Mouse (Mus musculus) kidney, embryonic 14.5 days (tissue): ENCODE data around the gene Sco1. TPM values are rescaled to one million over a fixed set of nuclear protein-coding genes. Genes with fewer than 3 reads are reported as not detected.

ENCODE experiments used
- ATAC-seq: fragments of 200-750 bp; cut with Nextera tagmentation; 2 replicates; pipeline ENCODE4 v1.8.0; 2017; ENCODE audit warnings: moderate number of reproducible peaks, mild to moderate bottlenecking, moderate TSS enrichment, moderate library complexity; ENCODE audit not compliant: low FRiP score, low TSS enrichment
- H3K27ac ChIP-seq: fragments of 300-500 bp; sonication (generic); 2 replicates; pipeline ENCODE4 v1.5.1; 2014; ENCODE audit warnings: low read depth, mild to moderate bottlenecking, low read length, moderate library complexity, mixed read lengths
- H3K27me3 ChIP-seq: fragments of 300-500 bp; sonication (generic); 2 replicates; pipeline ENCODE4 v1.6.1; 2014; ENCODE audit warnings: mild to moderate bottlenecking, low read length; ENCODE audit not compliant: control insufficient read depth, insufficient read depth
- H3K36me3 ChIP-seq: fragments of 300-500 bp; sonication (generic); 2 replicates; pipeline ENCODE4 v1.6.1; 2014; ENCODE audit warnings: low read length, mixed read lengths; ENCODE audit not compliant: control insufficient read depth, insufficient read depth
- H3K4me1 ChIP-seq: fragments of 300-500 bp; sonication (generic); 2 replicates; pipeline ENCODE4 v1.6.1; 2014; ENCODE audit warnings: low read length, mixed read lengths; ENCODE audit not compliant: control insufficient read depth, insufficient read depth
- H3K4me2 ChIP-seq: fragments of 300-500 bp; sonication (generic); replicated peaks from 2 replicates; pipeline ENCODE4 v1.6.1; 2014; ENCODE audit warnings: low read depth, mild to moderate bottlenecking, low read length
- H3K4me3 ChIP-seq: fragments of 300-500 bp; sonication (generic); 2 replicates; pipeline ENCODE4 v1.5.1; 2014; ENCODE audit warnings: mild to moderate bottlenecking, low read length
- H3K9ac ChIP-seq: fragments of 300-500 bp; sonication (generic); 2 replicates; pipeline ENCODE4 v1.6.1; 2014; ENCODE audit warnings: low read depth, mild to moderate bottlenecking, low read length, moderate library complexity
- H3K9me3 ChIP-seq: fragments of 300-500 bp; sonication (generic); 2 replicates; pipeline ENCODE4 v1.6.1; 2016; ENCODE audit warnings: low read length; ENCODE audit not compliant: control insufficient read depth
- WGBS: fragments of 180-500 bp; shearing (Covaris S2); extraction: QIAGEN DNeasy Blood & Tissue Kit; methylation state at CpG from one replicate; pipeline ENCODE4 v1.1.7; 2014; 5-methylcytosine and 5-hydroxymethylcytosine counted together
- polyA plus RNA-seq: library from polyadenylated mRNA; unstranded; fragments of >200 nt; fragmentation: Nextera tagmentation; extraction: Ambion mirVana; gene quantifications from 2 replicates; pipeline ENCODE4 v1.2.1, GENCODE M21; 2014

Sco1 gene
- 11.8 and 19.2 TPM in 2 replicates for polyA plus RNA-seq

DNA sequence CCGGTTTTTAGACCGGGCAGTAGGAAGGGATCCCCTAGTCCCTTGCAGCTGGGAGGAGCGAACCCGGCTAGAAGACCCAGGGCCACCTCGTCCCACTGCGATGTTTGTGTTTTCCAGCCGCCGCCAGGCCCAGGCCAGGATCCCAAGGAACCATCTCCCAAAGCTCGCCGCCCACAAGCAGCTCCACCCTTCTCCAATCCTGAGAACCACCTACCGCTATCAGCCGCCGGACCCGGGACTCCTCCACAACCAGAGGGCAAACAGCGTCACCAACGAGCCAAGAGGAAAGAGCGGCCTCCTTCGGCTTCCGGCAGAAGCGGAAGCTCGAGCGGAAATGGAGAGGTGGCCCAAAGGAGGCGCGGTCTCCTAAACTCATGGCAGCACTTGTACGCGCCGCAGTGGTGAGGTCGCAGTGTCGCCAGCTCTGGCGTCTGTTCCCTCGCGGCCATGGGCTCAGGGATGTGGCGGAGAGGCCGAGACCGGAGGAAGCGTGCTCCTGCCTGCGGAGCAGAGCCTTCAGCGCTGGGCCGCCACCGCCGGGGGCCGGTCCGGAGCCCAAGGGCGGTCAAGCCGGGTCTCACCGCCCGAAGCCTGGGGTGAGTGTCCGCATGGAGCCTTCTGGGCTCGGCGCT lies at the start of gene Sco1, which contains the start of gene Adprm:
TSS of gene Sco1 (plus strand) at position 350 of the 632 bp plus-strand sequence.
TSS of gene Adprm (minus strand) at position 274 of the 632 bp plus-strand sequence.
- Histone ChIP-seq H3K4me1 (peaks cover 11% of the 10 kb centered on the region; the same call in 1 of the 2 replicates), H3K9ac (peak within 1 kb of the TSS; percentile 81), H3K4me2 (peak within 1 kb of the TSS; percentile 64), H3K27ac (peak within 1 kb of the TSS; percentile 71; the same call in 1 of the 2 replicates), H3K27me3 (no peaks in the 10 kb centered on the region), H3K4me3 (peak within 1 kb of the TSS; percentile 91), H3K36me3 (peaks cover 20% of the 10 kb centered on the region), H3K9me3 (no peaks in the 10 kb centered on the region)
- peak; percentile 92 for ATAC-seq
- WGBS: under 1% methylated on average over 50 of the region's 50 CpGs

DNA sequence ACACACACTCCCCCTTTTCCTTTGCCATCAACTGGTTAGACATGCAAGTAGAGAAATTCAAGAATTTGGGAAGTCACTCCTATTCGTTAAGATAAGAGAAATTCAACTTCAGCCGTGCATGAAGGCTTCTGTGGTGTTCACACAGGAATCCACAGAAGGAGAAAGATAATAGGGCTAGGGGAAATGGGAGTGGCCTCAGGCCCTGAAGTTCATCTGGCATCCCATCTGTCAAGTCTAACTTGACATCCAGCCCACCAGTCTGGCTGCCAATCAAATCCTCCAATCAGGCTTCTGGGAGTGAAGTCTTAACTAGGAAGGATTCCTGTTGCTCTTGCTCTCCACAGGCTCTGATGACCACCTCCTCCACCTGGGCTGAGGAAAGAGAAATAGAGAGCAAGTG lies 49.6 kb upstream of the Sco1 start:
- no peaks in the 10 kb centered on the region for H3K9me3 ChIP-seq
- H3K4me1 ChIP-seq: no peaks in the 10 kb centered on the region
- no peaks in the 10 kb centered on the region for H3K36me3 ChIP-seq
- H3K27ac ChIP-seq: no peak overlapping the region
- H3K9ac ChIP-seq: no peak overlapping the region
- no peak overlapping the region for H3K4me2 ChIP-seq
- WGBS: 60% methylated on average over 2 of the region's 2 CpGs
- no peak for ATAC-seq
- no peak overlapping the region for H3K4me3 ChIP-seq
- H3K27me3 ChIP-seq: no peaks in the 10 kb centered on the region

DNA sequence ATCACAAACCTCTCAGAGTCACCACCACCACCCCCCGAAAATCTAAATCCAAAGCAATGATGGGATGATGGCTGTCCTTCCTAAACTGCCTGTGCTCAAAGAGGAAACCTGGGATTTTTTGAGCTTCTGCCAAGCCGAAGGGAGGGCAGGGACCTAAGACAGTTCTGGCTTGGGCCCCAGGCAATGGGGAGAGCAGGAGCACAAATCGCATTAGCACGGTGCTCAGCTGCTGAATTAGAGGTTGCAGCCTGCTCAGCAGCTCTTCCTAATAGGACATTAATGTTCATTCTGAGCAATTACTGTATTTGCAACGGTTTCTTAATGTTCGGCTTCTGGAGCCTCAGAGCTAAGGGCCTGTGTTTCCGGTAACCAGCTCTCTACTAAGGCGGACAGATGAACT lies 44.5 kb upstream of the Sco1 start:
- no peak overlapping the region for H3K27ac ChIP-seq
- H3K4me2 ChIP-seq: no peak overlapping the region
- H3K27me3 ChIP-seq: no peaks in the 10 kb centered on the region
- 84% methylated on average over 8 of the region's 8 CpGs for WGBS
- no peaks in the 10 kb centered on the region for H3K36me3 ChIP-seq
- no peaks in the 10 kb centered on the region for H3K9me3 ChIP-seq
- 0 out of 2 replicates have a peak, but pooled peaks cover 3% of the 10 kb centered on the region for H3K4me1 ChIP-seq
- no peak for ATAC-seq
- no peak overlapping the region for H3K4me3 ChIP-seq
- H3K9ac ChIP-seq: no peak overlapping the region

DNA sequence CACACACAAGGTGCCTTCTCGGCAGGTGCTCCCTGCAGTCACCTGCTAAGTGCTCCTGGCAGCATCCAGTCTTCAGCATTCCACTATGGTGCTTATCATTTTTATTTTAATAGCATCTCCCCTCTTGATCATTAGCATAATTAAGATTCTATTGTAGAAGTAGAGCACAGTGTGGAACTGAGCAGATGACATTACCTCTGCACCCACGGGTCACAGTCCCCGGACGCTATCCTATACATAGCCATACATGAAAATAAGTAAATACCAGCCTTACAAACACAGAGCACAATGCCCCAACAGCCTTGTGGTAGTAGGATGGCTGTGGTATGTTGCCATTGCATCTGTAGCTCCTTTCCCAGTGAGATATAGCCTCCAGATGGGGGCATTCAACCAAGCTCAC lies 43.9 kb upstream of the Sco1 start:
- no peak overlapping the region for H3K4me2 ChIP-seq
- no peaks in the 10 kb centered on the region for H3K27me3 ChIP-seq
- no peak overlapping the region for H3K9ac ChIP-seq
- no peak overlapping the region for H3K4me3 ChIP-seq
- 0 out of 2 replicates have a peak, but pooled peaks cover 3% of the 10 kb centered on the region for H3K4me1 ChIP-seq
- H3K36me3 ChIP-seq: no peaks in the 10 kb centered on the region
- H3K9me3 ChIP-seq: no peaks in the 10 kb centered on the region
- ATAC-seq: no peak
- WGBS: 95% methylated on average over 4 of the region's 4 CpGs
- H3K27ac ChIP-seq: no peak overlapping the region

DNA sequence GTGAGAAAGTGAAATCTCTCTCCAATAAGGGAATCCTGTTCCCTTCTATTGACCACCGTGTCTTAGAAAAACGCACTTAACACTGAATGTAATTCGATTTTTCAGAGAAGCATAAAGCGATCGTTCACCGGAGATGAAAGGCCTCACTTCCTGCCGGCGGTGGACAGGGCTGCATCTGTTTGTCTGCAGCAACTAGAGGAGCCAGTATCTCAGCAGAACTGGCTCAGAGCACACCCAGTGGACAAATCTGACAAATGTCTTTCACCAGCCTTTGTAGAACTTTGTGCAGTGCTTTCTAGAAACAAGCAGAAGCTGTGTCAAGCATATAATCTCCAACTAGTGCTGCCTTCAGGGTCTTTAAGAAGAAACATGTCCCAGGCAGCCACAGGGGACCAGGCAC lies 42.0 kb upstream of the Sco1 start:
- no peak overlapping the region for H3K4me2 ChIP-seq
- no peak overlapping the region for H3K4me3 ChIP-seq
- H3K9ac ChIP-seq: peak overlapping the region; percentile 12; the same call in 1 of the 2 replicates
- WGBS: 4% methylated on average over 8 of the region's 8 CpGs
- H3K9me3 ChIP-seq: no peaks in the 10 kb centered on the region
- H3K4me1 ChIP-seq: 0 out of 2 replicates have a peak, but pooled peaks cover 3% of the 10 kb centered on the region
- H3K36me3 ChIP-seq: no peaks in the 10 kb centered on the region
- ATAC-seq: no peak
- no peaks in the 10 kb centered on the region for H3K27me3 ChIP-seq
- H3K27ac ChIP-seq: no peak overlapping the region

DNA sequence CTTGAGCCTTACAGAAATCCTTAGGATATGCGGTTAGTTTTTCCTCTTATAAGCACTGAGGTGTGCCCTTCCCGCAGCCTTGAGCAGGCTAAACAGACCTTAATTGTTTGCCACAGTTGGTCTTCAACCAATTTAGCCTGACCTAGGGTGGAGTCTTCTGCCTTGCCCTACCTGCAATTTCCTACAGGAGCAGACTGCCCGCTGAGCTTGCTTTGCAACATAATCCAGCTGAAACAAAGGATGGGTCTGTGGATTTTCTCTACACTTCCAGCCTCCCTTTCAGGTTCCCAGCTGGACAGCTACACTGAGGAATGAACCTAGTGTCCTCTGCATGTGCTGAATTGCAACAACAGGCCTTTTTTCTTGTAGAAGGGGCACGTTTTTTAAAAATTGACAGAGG lies 40.8 kb upstream of the Sco1 start:
- no peak overlapping the region for H3K4me2 ChIP-seq
- ATAC-seq: no peak
- no peak overlapping the region for H3K27ac ChIP-seq
- no peaks in the 10 kb centered on the region for H3K36me3 ChIP-seq
- no peak overlapping the region for H3K9ac ChIP-seq
- H3K4me3 ChIP-seq: no peak overlapping the region
- 45% methylated on average over 4 of the region's 4 CpGs for WGBS
- H3K27me3 ChIP-seq: no peaks in the 10 kb centered on the region
- no peaks in the 10 kb centered on the region for H3K9me3 ChIP-seq
- 0 out of 2 replicates have a peak, but pooled peaks cover 3% of the 10 kb centered on the region for H3K4me1 ChIP-seq

DNA sequence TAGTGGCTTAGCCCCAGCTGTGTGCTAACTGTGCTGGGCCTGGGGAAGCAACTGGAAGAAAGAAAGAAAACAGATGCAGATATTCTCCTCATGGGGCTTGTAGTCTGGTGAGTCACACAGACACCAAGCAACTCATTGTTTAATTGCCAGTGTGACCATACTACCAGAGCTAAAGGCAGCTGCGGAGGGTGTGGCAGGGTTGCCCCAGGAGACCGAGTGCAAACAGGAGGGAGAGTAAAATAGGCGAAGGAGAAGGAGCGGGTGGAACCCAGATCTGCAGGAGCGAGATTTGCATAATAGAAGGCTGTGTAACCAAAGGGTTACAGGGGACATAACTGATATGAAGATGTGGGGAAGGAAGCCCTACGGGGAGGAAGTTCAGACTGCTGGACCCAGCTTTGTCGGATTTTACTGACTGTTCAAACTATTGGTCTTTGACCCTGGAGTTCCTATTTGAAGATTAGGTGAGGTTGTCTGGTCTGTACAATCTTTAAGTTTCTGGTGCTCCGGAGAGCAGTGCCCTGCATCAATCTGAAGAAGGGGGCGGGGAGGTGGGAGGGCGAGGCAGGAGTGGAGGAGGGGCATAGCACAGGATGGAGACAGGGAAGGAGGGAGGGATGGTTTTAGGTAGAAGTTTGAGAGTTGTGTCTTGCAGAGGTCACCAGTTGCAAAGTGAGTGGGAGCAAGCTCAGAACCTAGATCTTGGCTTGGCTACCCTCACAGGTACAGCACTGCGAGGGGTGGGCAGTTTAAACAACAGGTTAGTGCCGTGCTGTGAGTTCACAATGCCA lies 34.5 kb upstream of the Sco1 start:
- H3K27ac ChIP-seq: no peak overlapping the region

DNA sequence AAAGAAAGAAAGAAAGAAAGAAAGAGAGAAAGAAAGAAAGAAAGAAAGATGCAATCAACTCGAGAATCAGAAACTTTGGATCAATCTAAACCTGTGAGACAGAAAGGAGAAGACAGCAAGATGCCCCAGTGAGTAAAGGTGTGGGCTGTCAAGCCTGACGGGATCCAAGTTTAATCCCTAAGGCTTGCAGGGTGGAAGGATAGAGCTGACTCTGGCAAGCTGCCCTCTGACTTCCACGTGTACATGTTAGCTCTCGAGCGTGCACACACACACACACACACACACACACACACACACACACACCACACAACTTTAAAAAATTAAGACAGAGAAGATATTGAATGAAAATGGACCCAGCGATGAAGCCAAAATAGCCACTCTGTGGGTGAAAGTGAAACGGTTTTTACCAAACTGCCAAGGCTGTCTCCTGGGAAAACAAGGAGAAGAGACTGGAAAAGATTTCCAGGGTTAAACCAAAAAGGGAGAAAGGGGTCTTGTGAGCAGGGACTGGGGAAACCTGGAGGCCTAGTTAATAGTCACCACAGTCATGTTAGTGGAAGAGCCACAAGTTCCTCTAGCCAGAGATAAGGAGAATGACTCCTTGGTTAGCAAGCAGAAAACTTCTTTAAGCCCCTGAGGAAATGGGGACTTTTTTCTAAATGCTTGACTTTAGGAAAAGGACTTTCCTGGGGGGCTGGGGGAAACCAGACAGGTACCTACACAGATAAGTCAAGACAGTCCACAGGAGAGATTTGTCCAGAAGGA lies 32.6 kb upstream of the Sco1 start:
- H3K27me3 ChIP-seq: no peaks in the 10 kb centered on the region
- no peak overlapping the region for H3K4me3 ChIP-seq
- no peak for ATAC-seq
- no peak overlapping the region for H3K27ac ChIP-seq
- no peak overlapping the region for H3K4me2 ChIP-seq
- H3K9me3 ChIP-seq: no peaks in the 10 kb centered on the region
- 70% methylated on average over 7 of the region's 7 CpGs for WGBS
- no peak overlapping the region for H3K9ac ChIP-seq
- no peaks in the 10 kb centered on the region for H3K36me3 ChIP-seq
- 0 out of 2 replicates have a peak, but pooled peaks cover 3% of the 10 kb centered on the region for H3K4me1 ChIP-seq

More for the DNA sequence above, 34.5 kb upstream of the Sco1 start:
- H3K36me3 ChIP-seq: no peaks in the 10 kb centered on the region
- no peak overlapping the region; the same call in 1 of the 2 replicates for H3K4me2 ChIP-seq
- H3K4me1 ChIP-seq: 0 out of 2 replicates have a peak, but pooled peaks cover 3% of the 10 kb centered on the region
- no peak for ATAC-seq
- 9% methylated on average over 12 of the region's 12 CpGs for WGBS
- H3K9ac ChIP-seq: no peak overlapping the region
- H3K4me3 ChIP-seq: no peak overlapping the region
- H3K9me3 ChIP-seq: no peaks in the 10 kb centered on the region
- H3K27me3 ChIP-seq: no peaks in the 10 kb centered on the region
